Mouse (Mus musculus) left cerebral cortex, postnatal 25 days (tissue): ENCODE data around the gene Vps37d. TPM values are rescaled to one million over a fixed set of nuclear protein-coding genes. Genes with fewer than 3 reads are reported as not detected.

Experiments
- DNase-seq, 2 experiments: peaks; one replicate each; pipeline ENCODE4 v3.0.0; 2022; ENCODE audit warnings: low spot score in 2 of 2, mixed read lengths in 1 of 2
- intact Hi-C: fragments of 180-260 bp; cut with DNase I; formaldehyde crosslinking; loops from one replicate; pipeline ENCODE4 v1.15.1; 2025
- total RNA-seq, 2 experiments: library from RNA; stranded (reverse); gene quantifications; 2 replicates each; pipeline ENCODE4 v1.2.3; 2021

Gene Vps37d
- total RNA-seq = 10 to 100 TPM; 25.3 to 28.7 TPM

- DNase-seq = peak; percentile 91 to 93
- intact Hi-C loops = loop anchor here (2.0 to 5.0 kb wide), 3 partner anchors 69 to 109 kb away; partner anchors contain the start of genes Abhd11, Baz1b and Tbl2
Measured at GRCm38 (mm10) chr5:135077564-135078481, at the start of gene Vps37d. Gene Vps37d (minus strand): TSS chr5:135078266.

GRCm38 (mm10) chr5:135127669-135128068 lies 49.6 kb upstream of the Vps37d start:
- no peak for DNase-seq
- intact Hi-C loops = loop anchor here (5.0 kb wide), 1 partner anchor 225 kb away; the partner anchor contains the start of genes Fkbp6 and Trim50

DNA sequence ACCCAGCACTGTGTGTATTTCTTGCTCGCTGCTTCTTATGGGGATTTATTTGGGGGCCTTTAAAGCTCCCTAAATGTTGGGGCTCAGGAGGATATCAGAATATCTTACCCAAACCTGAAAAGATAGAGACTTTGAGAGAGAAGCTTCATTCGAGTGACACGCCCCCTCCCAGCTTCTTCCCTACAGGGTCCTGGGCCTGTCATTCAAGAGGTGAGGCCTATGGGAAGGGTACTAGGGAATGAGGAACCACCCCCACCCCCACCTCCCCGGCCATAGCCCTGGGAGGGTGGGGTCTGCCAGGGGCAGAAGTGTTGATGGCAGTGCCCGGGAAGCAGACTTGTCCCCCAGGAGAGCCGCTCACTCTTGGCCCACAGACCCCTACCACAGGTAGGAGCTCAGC lies 48.1 kb upstream of the Vps37d start:
- peak in 1 of 2 experiments; percentile 42 for DNase-seq
- intact Hi-C loops = loop anchor here (5.0 kb wide), 1 partner anchor 226 kb away; the partner anchor contains the start of genes Fkbp6 and Trim50

GRCm38 (mm10) chr5:135120753-135121152 lies 42.7 kb upstream of the Vps37d start:
- intact Hi-C loops = no loop called here
- no peak for DNase-seq

- intact Hi-C loops = loop anchor here (1.0 to 2.0 kb wide), 2 partner anchors 73 to 168 kb away; no protein-coding TSS in a partner anchor
Measured at GRCm38 (mm10) chr5:135118589-135119081, 40.6 kb upstream of the Vps37d start.

GRCm38 (mm10) chr5:135115241-135115640 lies 37.2 kb upstream of the Vps37d start:
- intact Hi-C loops = no loop called here
- DNase-seq = no peak

More at GRCm38 (mm10) chr5:135118589-135119081, 40.6 kb upstream of the Vps37d start:
- peak; percentile 27 to 47 for DNase-seq

GRCm38 (mm10) chr5:135113782-135114181 lies 35.7 kb upstream of the Vps37d start:
- intact Hi-C loops = no loop called here

DNA sequence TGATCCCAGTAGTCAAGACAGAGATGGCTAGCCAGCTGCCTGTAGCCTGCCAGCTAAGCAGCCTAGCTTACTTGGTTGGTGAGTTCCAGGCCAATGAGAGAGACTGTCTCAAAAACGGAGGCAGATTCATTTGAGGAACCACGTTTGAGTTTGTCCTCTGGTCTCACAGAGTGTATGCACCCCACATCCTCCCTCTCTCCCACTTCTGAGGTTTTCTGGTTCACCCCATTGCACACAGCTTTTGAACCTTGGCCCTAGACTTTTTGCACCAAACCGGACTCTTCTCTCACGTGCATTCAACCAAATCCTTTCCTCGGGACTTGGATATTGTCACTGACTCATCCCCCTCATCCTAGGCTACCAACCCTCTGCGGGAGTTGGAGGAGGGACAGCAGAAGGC lies 31.9 kb upstream of the Vps37d start:
- intact Hi-C loops = no loop called here
- DNase-seq = no peak

More at GRCm38 (mm10) chr5:135113782-135114181, 35.7 kb upstream of the Vps37d start:
- DNase-seq = no peak

DNA sequence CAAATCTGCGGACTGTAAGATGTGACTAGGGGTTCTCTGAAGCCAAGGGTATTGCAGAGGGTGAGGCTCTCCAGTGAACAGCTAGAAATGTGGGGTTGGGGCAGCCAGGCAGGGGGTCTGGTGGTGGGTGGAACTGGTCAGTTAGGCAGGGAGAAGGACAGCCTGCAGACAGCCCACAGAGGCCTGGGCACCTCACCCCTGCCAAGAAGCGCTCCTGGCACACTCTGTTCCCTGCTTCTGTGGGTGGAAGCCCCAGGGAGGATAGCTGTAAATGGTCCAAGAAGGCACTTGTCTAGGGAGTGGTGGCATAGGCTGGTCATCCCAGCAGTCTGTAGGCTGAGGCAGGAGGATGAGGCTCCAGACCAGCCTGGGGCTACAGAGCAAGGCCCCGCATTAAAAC lies 31.4 kb upstream of the Vps37d start:
- intact Hi-C loops = no loop called here

GRCm38 (mm10) chr5:135109017-135109416 lies 31.0 kb upstream of the Vps37d start:
- intact Hi-C loops = no loop called here
- no peak for DNase-seq

More for the DNA sequence above, 31.4 kb upstream of the Vps37d start:
- DNase-seq = no peak

GRCm38 (mm10) chr5:135107521-135108501 lies 29.7 kb upstream of the Vps37d start:
- peak; percentile 8 to 25 for DNase-seq
- intact Hi-C loops = no loop called here

- intact Hi-C loops = no loop called here
Measured at GRCm38 (mm10) chr5:135106758-135107256, 28.7 kb upstream of the Vps37d start.

DNA sequence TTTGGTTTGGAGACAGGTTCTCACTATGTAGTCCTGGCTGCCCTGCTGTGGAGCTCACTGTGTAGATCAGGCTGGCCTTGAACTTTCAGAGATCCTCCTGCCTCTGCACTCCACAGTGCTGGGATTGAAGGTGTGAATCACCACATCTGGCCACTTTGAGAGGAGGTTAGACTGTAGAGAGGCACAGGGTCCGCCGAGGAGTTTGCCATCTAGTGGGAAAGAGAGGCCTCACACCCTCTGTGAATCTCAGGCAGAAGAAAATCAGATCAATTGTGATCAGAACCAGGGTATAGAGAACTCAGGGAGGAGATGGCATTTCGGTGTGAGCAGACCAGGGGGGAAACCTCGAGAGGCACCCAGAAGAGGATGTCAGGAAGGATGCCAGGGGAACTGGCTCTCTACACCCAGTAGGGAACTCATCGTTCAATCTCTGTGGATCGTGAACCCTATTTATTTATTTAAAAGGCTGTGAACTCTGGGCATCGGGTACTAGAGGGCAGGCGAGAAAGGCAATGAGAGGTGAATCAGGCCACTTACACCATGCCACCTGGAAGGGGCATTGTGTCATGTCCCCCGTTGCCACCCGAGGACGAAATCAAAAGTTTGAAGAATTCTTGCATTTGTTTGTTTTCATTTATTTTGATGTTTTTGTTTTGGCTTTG lies 26.1 kb upstream of the Vps37d start:
- no peak for DNase-seq
- intact Hi-C loops = no loop called here

More at GRCm38 (mm10) chr5:135106758-135107256, 28.7 kb upstream of the Vps37d start:
- DNase-seq = peak; percentile 49 to 65

GRCm38 (mm10) chr5:135100981-135101380 lies 22.9 kb upstream of the Vps37d start:
- intact Hi-C loops = no loop called here
- DNase-seq = no peak

DNA sequence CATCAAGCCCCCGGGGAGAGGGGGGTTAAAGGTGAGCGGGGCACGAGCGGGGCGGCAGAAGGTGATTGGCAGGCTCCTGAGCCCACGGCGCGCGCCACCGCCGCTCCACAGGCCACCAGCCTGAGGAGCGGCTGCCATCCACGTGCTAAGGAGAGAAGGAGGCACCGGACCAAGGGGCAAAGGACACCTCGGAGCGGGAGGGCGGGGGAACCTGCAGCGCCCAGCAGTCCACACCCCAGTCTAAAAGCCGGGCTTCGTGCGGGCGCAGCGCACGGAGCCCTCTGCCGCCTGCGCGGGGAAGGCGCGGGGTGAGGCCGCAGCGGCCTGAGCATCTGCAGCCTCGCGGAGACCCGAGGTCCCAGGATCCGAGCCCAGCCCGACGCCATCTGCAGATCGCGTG lies 11.6 kb upstream of the Vps37d start, which contains the start of gene Mlxipl:
Gene Mlxipl, plus strand, starts transcription at position 238 of the 400 bp plus-strand sequence.
- intact Hi-C loops = no loop called here

GRCm38 (mm10) chr5:135086871-135087270 lies 8.8 kb upstream of the Vps37d start:
- DNase-seq = no peak
- intact Hi-C loops = no loop called here

More for the DNA sequence above, 11.6 kb upstream of the Vps37d start, which contains the start of gene Mlxipl:
- DNase-seq = no peak

- no peak for DNase-seq
- intact Hi-C loops = no loop called here
Measured at GRCm38 (mm10) chr5:135080539-135080938, 2.5 kb upstream of the Vps37d start.

- intact Hi-C loops = loop anchor here (5.0 kb wide), 2 partner anchors 68 to 108 kb away; partner anchors contain the start of genes Baz1b and Tbl2
- no peak for DNase-seq
Measured at GRCm38 (mm10) chr5:135079578-135079977, 1.5 kb upstream of the Vps37d start.
